Mouse (Mus musculus) CH12.LX (cell line): ENCODE measurements at regions not wholly inside any gene's neighbourhood (a gene's known extent, or its start where the extent isn't known, plus 50 kb on each side); places are given as distances from the start of the nearest gene placed in this dataset.

Experiments
- DNase-seq: peaks from one replicate; pipeline ENCODE4 v3.0.0-alpha.2; 2013; ENCODE audit errors: extremely low read depth
- H3K27ac ChIP-seq: 2 replicates; pipeline ENCODE4 v1.5.1; 2012; ENCODE audit warnings: low read depth, mild to moderate bottlenecking, control low read depth, moderate library complexity; ENCODE audit not compliant: insufficient read depth
- H3K27me3 ChIP-seq: replicated peaks from 2 replicates; pipeline ENCODE3; 2012; ENCODE audit warnings: inconsistent platforms
- H3K36me3 ChIP-seq, 2 experiments: replicated peaks in 1 of 2; 2 replicates each; pipeline versions ENCODE3 to v1.6.1; 2012; ENCODE audit warnings: inconsistent platforms in 1 of 2, low read length in 1 of 2, mild to moderate bottlenecking in 1 of 2, mixed read lengths in 1 of 2, moderate library complexity in 1 of 2; ENCODE audit not compliant: control insufficient read depth in 1 of 2, insufficient read depth in 1 of 2
- H3K4me1 ChIP-seq, 2 experiments: 2 replicates each; pipeline ENCODE4 v1.6.1; 2012; ENCODE audit warnings: inconsistent platforms in 1 of 2, moderate library complexity in 1 of 2; ENCODE audit not compliant: insufficient read depth in 2 of 2, control insufficient read depth in 1 of 2
- H3K4me2 ChIP-seq: 2 replicates; pipeline ENCODE4 v1.6.1; 2012; ENCODE audit warnings: low read depth, mild to moderate bottlenecking, control low read depth; ENCODE audit not compliant: poor library complexity, insufficient read depth, severe bottlenecking
- H3K4me3 ChIP-seq, 3 experiments: fragments of 150-350 bp in 1 of 3; sonication (generic) in 1 of 3; replicated peaks in 1 of 3; 2 replicates each; pipeline versions ENCODE3 to v1.5.1; 2011 to 2012; ENCODE audit warnings: low read depth in 2 of 3, low read length in 2 of 3, mild to moderate bottlenecking in 2 of 3, moderate library complexity in 2 of 3, control low read depth in 1 of 3, improper control_type of control experiment in 1 of 3, inconsistent platforms in 1 of 3, mixed read lengths in 1 of 3; ENCODE audit not compliant: poor library complexity in 1 of 3
- H3K79me2 ChIP-seq: replicated peaks from 2 replicates; pipeline ENCODE4 v1.6.1; 2012; ENCODE audit warnings: mild to moderate bottlenecking, moderate library complexity; ENCODE audit not compliant: control insufficient read depth, poor library complexity, insufficient read depth, severe bottlenecking; ENCODE audit errors: extremely low read depth
- H3K9ac ChIP-seq: 2 replicates; pipeline ENCODE4 v1.6.1; 2012; ENCODE audit warnings: low read depth, mild to moderate bottlenecking, control low read depth, moderate library complexity; ENCODE audit not compliant: insufficient read depth
- H3K9me3 ChIP-seq: replicated peaks from 2 replicates; pipeline ENCODE3; 2012; ENCODE audit warnings: low read length, inconsistent platforms, mixed read lengths
- BHLHE40 ChIP-seq: IDR thresholded peaks from 2 replicates; pipeline ENCODE4 v1.6.1; 2011; ENCODE audit warnings: mild to moderate bottlenecking, low read depth, low read length, improper control_type of control experiment
- CTCF ChIP-seq, 2 experiments: IDR thresholded peaks in 1 of 2; conservative IDR thresholded peaks in 1 of 2; 2 replicates each; pipeline ENCODE4 v1.5.1; 2011 to 2012; ENCODE audit warnings: low read depth in 2 of 2, low read length in 2 of 2, improper control_type of control experiment in 1 of 2, inconsistent platforms in 1 of 2, mild to moderate bottlenecking in 1 of 2, moderate library complexity in 1 of 2
- EP300 ChIP-seq: IDR thresholded peaks from 2 replicates; pipeline ENCODE4 v1.6.1; 2011; ENCODE audit warnings: low read length, improper control_type of control experiment
- ETS1 ChIP-seq: conservative IDR thresholded peaks from 2 replicates; pipeline ENCODE4 v1.6.1; 2012; ENCODE audit warnings: low read depth, mild to moderate bottlenecking, inconsistent platforms, low read length, improper control_type of control experiment, moderate library complexity
- IRF4 ChIP-seq: IDR thresholded peaks from 2 replicates; pipeline ENCODE4 v1.6.1; 2014; ENCODE audit warnings: low read depth, mild to moderate bottlenecking, inconsistent platforms, low read length, improper control_type of control experiment
- KAT2A ChIP-seq: IDR thresholded peaks from 2 replicates; pipeline ENCODE4 v1.6.1; 2012; ENCODE audit warnings: low read length, improper control_type of control experiment, inconsistent platforms; ENCODE audit not compliant: insufficient replicate concordance
- MAFK ChIP-seq: IDR thresholded peaks from 2 replicates; pipeline ENCODE4 v1.6.1; 2011; ENCODE audit warnings: low read length, improper control_type of control experiment; ENCODE audit not compliant: insufficient replicate concordance
- MAX ChIP-seq: IDR thresholded peaks from 2 replicates; pipeline ENCODE4 v1.6.1; 2011; ENCODE audit warnings: low read length, improper control_type of control experiment
- MEF2A ChIP-seq: IDR thresholded peaks from 2 replicates; pipeline ENCODE4 v1.6.1; 2014; ENCODE audit warnings: low read depth, mild to moderate bottlenecking, inconsistent platforms, low read length, improper control_type of control experiment, borderline replicate concordance
- MXI1 ChIP-seq: IDR thresholded peaks from 2 replicates; pipeline ENCODE4 v1.6.1; 2011; ENCODE audit warnings: mild to moderate bottlenecking, low read depth, low read length, improper control_type of control experiment
- NELFE ChIP-seq: IDR thresholded peaks from 2 replicates; pipeline ENCODE4 v1.6.1; 2011; ENCODE audit warnings: low read depth, low read length, improper control_type of control experiment
- POLR2A ChIP-seq: IDR thresholded peaks from 2 replicates; pipeline ENCODE4 v1.6.1; 2011; ENCODE audit warnings: low read depth, mild to moderate bottlenecking, improper control_type of control experiment, low read length
- RAD21 ChIP-seq: IDR thresholded peaks from 2 replicates; pipeline ENCODE4 v1.6.1; 2011; ENCODE audit warnings: low read depth, mild to moderate bottlenecking, low read length, improper control_type of control experiment, moderate library complexity
- RCOR1 ChIP-seq: conservative IDR thresholded peaks from 2 replicates; pipeline ENCODE4 v1.6.1; 2012; ENCODE audit warnings: low read depth, mild to moderate bottlenecking, inconsistent platforms, low read length, improper control_type of control experiment
- TBP ChIP-seq: conservative IDR thresholded peaks from 2 replicates; pipeline ENCODE4 v1.6.1; 2011; ENCODE audit warnings: low read depth, low read length, improper control_type of control experiment
- TCF12 ChIP-seq: IDR thresholded peaks from 2 replicates; pipeline ENCODE4 v1.6.1; 2014; ENCODE audit warnings: low read depth, mild to moderate bottlenecking, inconsistent platforms, low read length, improper control_type of control experiment
- USF1 ChIP-seq: IDR thresholded peaks from 2 replicates; pipeline ENCODE4 v1.6.1; 2014; ENCODE audit warnings: low read depth, mild to moderate bottlenecking, inconsistent platforms, low read length, improper control_type of control experiment
- ZC3H11A ChIP-seq: IDR thresholded peaks from 2 replicates; pipeline ENCODE4 v1.6.1; 2012; ENCODE audit warnings: low read depth, mild to moderate bottlenecking, inconsistent platforms, low read length, improper control_type of control experiment
- ZMIZ1 ChIP-seq: IDR thresholded peaks from 2 replicates; pipeline ENCODE4 v1.6.1; 2012; ENCODE audit warnings: low read depth, mild to moderate bottlenecking, inconsistent platforms, low read length, improper control_type of control experiment
- dilution Hi-C: fragments of 300-500 bp; cut with MboI; formaldehyde crosslinking; loops from 2 replicates; pipeline ENCODE4 v1.14.3; 2020; ENCODE audit warnings: low sequenced_read_pairs; ENCODE audit not compliant: extremely low pct_unique_long_range_greater_than_20kb, extremely low pct_ligation_motif_present
- in situ Hi-C: fragments of 300-500 bp; cut with MboI; formaldehyde crosslinking; loops from 3 replicates; pipeline ENCODE4 v1.14.3; 2019; ENCODE audit warnings: low sequenced_read_pairs, low pct_ligation_motif_present, low pct_unique_long_range_greater_than_20kb, mixed read lengths

DNA sequence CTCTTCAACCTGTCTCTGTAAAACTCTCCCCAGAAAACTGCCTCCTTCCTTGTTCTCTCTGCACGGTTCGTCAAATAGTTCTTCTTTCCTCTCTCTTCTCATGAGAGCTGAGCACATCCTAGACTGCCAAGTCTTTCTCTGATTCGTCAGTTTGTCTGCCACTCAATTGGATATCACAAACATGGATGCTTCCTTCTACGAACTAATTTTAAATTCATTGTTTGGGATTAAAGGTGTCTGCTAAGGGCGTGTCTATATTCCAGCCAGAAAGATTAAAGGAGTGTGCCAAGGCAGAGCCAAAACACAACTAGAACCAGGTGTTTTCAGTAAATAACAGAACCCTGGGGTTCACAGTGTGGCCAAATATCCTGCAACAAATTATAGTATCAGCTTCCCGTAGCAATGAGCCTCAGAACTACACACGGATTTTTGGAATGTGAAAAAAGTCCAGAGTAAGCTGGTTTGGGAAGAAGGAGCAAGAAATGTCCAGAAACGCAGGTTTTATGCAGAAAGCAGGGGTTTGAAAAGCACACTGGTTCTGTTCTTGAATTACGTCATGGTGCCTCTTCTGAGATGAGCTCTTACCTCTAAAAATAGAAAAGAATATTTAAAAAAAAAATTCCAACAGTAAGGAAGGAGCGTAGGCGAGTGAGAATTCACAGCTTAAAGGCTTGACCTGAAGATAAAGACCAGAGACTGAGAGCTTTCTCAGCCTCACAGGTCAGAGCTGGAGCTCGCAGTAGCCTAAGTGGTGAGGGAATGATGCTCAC is 206.0 kb upstream of the Jmjd1c start:
- no peak overlapping the region for H3K27ac ChIP-seq
- no peak overlapping the region for H3K9ac ChIP-seq
- no peak overlapping the region for H3K4me3 ChIP-seq
- in situ Hi-C loops = no loop called here
- H3K4me2 ChIP-seq = no peak overlapping the region
- no peaks in the 10 kb centered on the region for H3K27me3 ChIP-seq
- H3K9me3 ChIP-seq = peaks cover 4% of the 10 kb centered on the region
- peaks cover 0 to 12% of the 10 kb centered on the region in 2 experiments; a peak in 1 of 4 replicates for H3K4me1 ChIP-seq
- no peaks in the 10 kb centered on the region for H3K36me3 ChIP-seq
- no peaks in the 10 kb centered on the region for H3K79me2 ChIP-seq
- dilution Hi-C loops = no loop called here
- TF ChIP-seq MAFK (no peak), RAD21 (no peak), NELFE (no peak), USF1 (no peak), POLR2A (no peak), BHLHE40 (no peak), KAT2A (no peak), TBP (no peak), ZC3H11A (no peak), ZMIZ1 (no peak)
- DNase-seq = no peak

DNA sequence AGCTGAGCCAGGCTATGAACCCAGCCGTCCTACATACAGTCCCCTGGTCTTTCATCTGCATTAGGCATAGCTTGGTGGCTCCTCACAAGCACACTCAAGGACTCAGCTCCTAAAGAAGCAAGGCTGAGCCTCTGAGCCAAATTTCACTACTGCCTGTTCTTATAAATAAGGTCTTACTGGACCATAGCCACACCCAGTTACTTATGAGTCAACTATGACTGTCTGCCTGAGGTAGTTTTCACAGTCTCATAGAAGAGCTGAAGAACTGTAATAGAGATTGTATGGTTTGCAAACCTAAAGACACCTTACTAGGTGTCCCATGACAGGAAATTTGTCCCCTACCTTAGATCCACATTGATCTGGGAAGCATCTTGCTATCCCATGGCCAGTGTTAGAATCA is 204.1 kb upstream of the Jmjd1c start:
- dilution Hi-C loops = no loop called here
- TF ChIP-seq MXI1 (no peak), ETS1 (no peak), MEF2A (no peak), IRF4 (no peak), ZMIZ1 (no peak), POLR2A (no peak), CTCF (conservative IDR thresholded peaks at IDR 0.05 in 1 of 2, IDR thresholded peaks at IDR 0.05 in 1 of 2; ENCODE audit: low read depth in 2 of 2, low read length in 2 of 2) (no peak), MAX (no peak), MAFK (no peak), RCOR1 (no peak), EP300 (no peak), TCF12 (no peak)

More for the DNA sequence above, 204.1 kb upstream of the Jmjd1c start:
- peaks cover 4% of the 10 kb centered on the region for H3K9me3 ChIP-seq
- no peak overlapping the region for H3K4me2 ChIP-seq
- H3K27me3 ChIP-seq = no peaks in the 10 kb centered on the region
- no peak overlapping the region for H3K9ac ChIP-seq
- H3K27ac ChIP-seq = no peak overlapping the region
- no peaks in the 10 kb centered on the region for H3K79me2 ChIP-seq
- no peak overlapping the region for H3K4me3 ChIP-seq
- peaks cover 0 to 3% of the 10 kb centered on the region in 2 experiments; a peak in 1 of 4 replicates for H3K4me1 ChIP-seq
- H3K36me3 ChIP-seq = no peaks in the 10 kb centered on the region
- no peak for DNase-seq
- in situ Hi-C loops = no loop called here
